Mouse (Mus musculus) neural tube, embryonic 10.5 days (tissue): ENCODE measurements at regions not wholly inside any gene's neighbourhood (a gene's known extent, or its start where the extent isn't known, plus 50 kb on each side); places are given as distances from the start of the nearest gene placed in this dataset.

Experiments used
- DNase-seq: peaks from one replicate; pipeline ENCODE4 v3.0.0-alpha.2; 2017; ENCODE audit warnings: low spot score; ENCODE audit errors: extremely low spot score

GRCm38 (mm10) chr17:22795213-22795612 lies 71.7 kb downstream of the Zfp945 start:
- DNase-seq = no peak

- DNase-seq = no peak
These were observed 82.5 kb downstream of the Zfp945 start for GRCm38 (mm10) chr17:22784481-22784880.

- no peak for DNase-seq
These were observed 121.2 kb downstream of the Zfp945 start for GRCm38 (mm10) chr17:22745736-22746135.

GRCm38 (mm10) chr17:22739581-22740178 lies 127.3 kb downstream of the Zfp945 start:
- DNase-seq = peak; percentile 78

DNA sequence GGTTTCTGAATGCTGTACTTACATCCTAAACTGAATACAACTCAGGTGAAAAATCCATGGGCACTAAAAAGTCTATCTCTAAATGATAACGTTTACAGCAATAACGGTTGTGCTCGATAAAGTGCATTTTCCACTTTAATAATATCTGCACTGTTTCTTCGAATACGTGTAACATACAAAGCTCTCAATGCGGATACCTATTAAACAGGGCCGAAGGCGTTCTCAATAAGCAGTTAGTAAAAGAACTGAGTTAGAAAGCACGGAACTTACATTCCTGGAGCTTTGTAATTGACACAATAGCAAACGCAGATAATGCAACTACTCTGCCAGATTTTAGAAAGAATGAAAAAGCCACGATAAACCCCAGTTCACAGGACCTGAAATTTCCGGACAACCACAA lies 127.8 kb downstream of the Zfp945 start:
- no peak for DNase-seq

DNA sequence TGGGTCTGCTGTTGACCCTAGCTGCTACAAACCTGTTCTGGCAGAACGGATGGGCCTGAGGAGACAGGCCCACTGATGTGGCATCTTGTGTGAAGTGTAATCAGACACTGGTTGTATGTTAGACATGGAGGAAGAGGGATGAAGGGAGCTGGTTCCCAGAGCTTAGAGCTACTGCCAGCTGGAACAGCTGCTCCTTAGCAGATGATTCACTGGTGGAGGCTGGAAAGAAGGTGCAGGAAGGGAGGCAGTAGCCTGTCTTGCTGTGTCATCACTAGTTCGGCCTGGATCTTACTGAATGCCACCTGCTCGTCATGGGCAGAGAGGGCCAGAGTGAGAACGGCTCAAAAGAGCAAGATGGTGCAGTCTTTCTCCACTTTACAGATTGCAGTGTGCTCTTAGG lies 130.6 kb downstream of the Zfp945 start:
- no peak for DNase-seq
